Mouse (Mus musculus): ENCODE measurements around the gene Cfap46. TPM values are rescaled to one million over a fixed set of nuclear protein-coding genes. Genes with fewer than 3 reads are reported as not detected.

The Cfap46 gene
- polyA plus RNA-seq (2012; rRNA removed) = 0.19 and 0.60 TPM in 2 replicates

GRCm38 (mm10) chr7:139683706-139684552 lies at the start of gene Cfap46:
Gene Cfap46 (minus strand): TSS chr7:139683817.

GRCm38 (mm10) chr7:139582595-139582994 lies 101.0 kb downstream of the Cfap46 start, which contains the start of gene Nkx6-2:
Gene Nkx6-2 (minus strand): TSS chr7:139582797.

Other genes starting within 250 kb of the Cfap46 start
- gene Nkx6-2, start 101.0 kb downstream of the Cfap46 start, polyA plus RNA-seq (2012; rRNA removed) = 22.2 and 49.6 TPM in 2 replicates
- gene Adgra1, start 150.4 kb upstream of the Cfap46 start, polyA plus RNA-seq (2012; rRNA removed) = 0.53 and 0.76 TPM in 2 replicates
- gene Kndc1, start 210.9 kb upstream of the Cfap46 start, polyA plus RNA-seq (2012; rRNA removed) = 0.08 and 0.10 TPM in 2 replicates

Data from stomach, adult 2 months (tissue).